Mouse (Mus musculus): Measurements from ENCODE around the gene Zfhx2. TPM values are rescaled to one million over a fixed set of nuclear protein-coding genes. Genes with fewer than 3 reads are reported as not detected.

Gene Zfhx2
- polyA plus RNA-seq, 1 experiment from 2014 or later: 26.2 TPM

DNA sequence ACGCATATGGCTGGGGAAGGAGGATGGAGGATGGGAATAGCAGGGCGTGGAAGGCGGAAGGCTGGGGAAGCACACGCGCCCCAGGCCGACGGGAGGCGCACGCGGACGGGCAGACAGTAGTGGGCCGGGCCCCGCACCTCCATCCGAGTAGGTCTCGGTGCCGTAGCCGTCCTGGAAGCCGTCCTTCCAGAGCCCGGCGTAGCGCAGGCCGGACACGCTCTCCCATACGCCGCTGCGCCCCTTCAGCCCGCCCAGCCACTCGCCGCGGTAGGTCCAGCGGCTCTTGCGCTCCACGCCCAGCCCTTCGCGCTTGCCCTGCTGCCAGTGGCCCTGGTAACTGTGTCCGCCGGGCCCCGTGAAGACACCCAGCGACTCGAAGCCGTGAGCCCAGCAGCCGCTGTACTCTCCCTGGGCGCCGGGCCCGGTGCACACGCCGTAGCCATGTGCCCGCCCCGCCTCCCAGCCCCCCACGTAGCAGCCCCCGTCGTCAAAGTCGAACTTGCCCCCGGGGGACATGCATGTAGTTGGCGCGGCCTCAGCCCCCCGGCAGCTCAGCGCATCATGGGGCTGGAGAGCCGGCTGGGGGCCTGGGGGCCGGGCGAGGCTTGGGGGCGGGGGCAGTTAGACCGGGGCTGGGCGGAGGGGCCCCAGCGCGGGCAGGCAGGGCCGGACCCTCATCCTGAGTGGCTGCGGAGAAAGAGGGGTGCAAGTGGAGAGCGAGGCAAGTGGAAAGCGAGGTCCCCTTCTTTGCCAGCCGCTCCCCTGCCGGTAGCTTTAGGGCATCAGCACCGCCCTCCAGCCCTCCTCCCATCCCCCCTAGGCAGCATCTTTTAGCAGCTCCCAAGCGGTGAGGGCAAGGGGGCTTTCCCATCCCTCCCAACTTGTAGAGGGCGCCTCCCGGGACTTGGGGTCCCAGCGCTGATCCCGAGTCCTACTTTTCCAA is 22.9 kb upstream of the Zfhx2 start:
- Histone ChIP-seq H3K9ac (replicated peaks) (peak overlapping the region; percentile 67), H3K27me3 (peaks cover 69% of the 10 kb centered on the region), H3K4me3 (peak overlapping the region; percentile 74), H3K4me1 (peaks cover 40% of the 10 kb centered on the region), H3K36me3 (no peaks in the 10 kb centered on the region), H3K27ac (replicated peaks) (peak overlapping the region; percentile 71), H3K9me3 (no peaks in the 10 kb centered on the region), H3K4me2 (replicated peaks) (peak overlapping the region; percentile 99)
- WGBS: under 1% methylated on average over 59 of the region's 78 CpGs
- peak; percentile 57 for ATAC-seq (ENCODE audit: low FRiP score, low read depth)

DNA sequence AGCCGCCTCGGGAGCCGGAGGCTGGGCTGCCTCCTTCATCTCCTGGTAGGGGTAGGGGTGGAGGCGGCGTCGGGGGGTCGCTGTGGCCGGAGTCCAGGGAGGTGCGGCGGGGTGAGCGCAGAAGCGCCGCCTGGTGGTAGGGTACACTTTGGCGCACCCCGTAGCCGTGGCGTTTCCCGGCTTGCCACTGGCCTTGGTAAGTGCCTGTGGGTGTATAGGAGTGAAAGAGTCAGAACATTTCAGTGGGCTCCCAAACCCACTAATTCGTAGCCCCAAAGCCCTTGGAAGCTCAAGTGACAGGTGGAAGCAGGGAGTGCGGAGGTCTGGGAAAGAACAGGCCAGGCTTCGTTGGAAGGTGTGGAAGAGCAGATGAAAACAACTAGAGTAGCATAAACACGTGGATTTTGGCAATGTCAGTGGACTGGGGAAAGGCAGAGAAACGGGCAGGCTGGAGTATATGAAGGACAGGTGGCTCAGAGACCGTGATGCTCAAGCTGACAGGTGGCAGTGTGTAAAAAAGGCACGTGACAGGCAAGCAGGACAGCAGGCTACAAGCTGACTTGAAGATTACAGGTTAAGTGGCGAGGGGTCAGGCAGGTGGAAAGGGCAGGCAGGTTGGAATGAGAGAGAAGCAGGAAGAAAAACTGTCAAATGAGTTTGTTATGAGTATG is 22.0 kb upstream of the Zfhx2 start:
- Histone ChIP-seq H3K4me1 (peaks cover 49% of the 10 kb centered on the region), H3K4me3 (peak overlapping the region; percentile 74), H3K27ac (replicated peaks) (peak overlapping the region; percentile 71; the same call in 1 of the 2 replicates), H3K27me3 (peaks cover 75% of the 10 kb centered on the region), H3K36me3 (no peaks in the 10 kb centered on the region), H3K9me3 (no peaks in the 10 kb centered on the region), H3K4me2 (replicated peaks) (peak overlapping the region; percentile 99), H3K9ac (replicated peaks) (peak overlapping the region; percentile 67)
- ATAC-seq (ENCODE audit: low FRiP score, low read depth): no peak
- 9% methylated on average over 21 of the region's 26 CpGs for WGBS

DNA sequence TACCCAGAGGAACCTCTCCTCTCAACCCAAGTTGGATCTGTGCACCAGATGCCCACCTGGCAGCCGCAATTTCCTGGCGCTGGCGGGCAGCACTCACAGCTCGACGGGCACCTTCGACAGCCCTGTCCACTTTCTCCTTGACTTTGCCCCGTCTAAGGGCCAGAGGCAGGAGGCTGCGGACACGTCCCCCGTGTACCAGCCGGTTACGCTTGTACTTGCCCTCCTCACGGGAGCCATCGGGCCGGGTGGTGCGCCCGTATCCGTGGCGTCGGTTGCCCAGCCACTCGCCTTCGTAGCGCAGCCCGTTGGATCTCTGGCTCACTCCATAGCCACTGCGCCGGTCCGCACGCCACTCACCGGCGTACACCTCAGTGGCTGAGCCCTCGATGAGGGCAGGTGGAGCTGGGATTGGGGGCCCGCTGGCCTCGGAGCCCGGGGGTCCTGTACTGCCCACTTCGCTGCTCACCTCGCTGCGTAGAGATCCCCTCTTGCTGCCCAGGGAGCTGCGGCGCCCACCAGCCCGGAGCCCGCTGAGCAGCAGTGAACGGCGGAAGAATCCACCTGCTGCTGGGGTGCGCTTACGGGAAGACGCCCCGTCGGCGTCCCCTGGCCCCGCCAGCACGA is 21.3 kb upstream of the Zfhx2 start:
- ATAC-seq (ENCODE audit: low FRiP score, low read depth): no peak
- H3K4me3 ChIP-seq: peak overlapping the region; percentile 74; the same call in 1 of the 2 replicates
- H3K9me3 ChIP-seq: no peaks in the 10 kb centered on the region
- no peaks in the 10 kb centered on the region for H3K36me3 ChIP-seq
- peaks cover 55% of the 10 kb centered on the region for H3K4me1 ChIP-seq
- H3K27ac ChIP-seq (replicated peaks): no peak overlapping the region
- no peak overlapping the region for H3K9ac ChIP-seq (replicated peaks)
- WGBS: 74% methylated on average over 51 of the region's 51 CpGs
- peak overlapping the region; percentile 99 for H3K4me2 ChIP-seq (replicated peaks)
- H3K27me3 ChIP-seq: peaks cover 76% of the 10 kb centered on the region

DNA sequence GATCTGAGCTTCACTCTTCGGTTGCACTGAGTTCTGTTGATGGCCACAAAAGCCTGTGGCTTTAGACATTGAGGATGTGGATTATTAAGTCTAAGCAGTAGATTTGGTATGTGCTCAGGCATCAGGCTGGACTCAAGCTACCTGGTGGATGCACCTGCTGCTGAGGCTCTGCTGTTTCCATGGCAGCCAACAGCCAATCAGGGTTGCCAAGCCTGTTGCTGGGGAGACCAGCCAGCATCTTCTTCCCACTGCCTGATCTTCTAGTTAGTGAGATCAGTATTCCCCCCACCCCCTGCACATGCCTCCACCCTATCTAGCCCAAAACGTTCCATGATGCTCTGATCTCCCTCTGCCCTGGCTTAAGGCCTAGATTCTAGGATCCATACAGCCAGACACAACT is 19.6 kb upstream of the Zfhx2 start:
- Histone ChIP-seq H3K4me1 (peaks cover 61% of the 10 kb centered on the region), H3K4me2 (replicated peaks) (no peak overlapping the region), H3K4me3 (no peak overlapping the region), H3K27me3 (peaks cover 71% of the 10 kb centered on the region), H3K27ac (replicated peaks) (no peak overlapping the region), H3K36me3 (no peaks in the 10 kb centered on the region), H3K9me3 (no peaks in the 10 kb centered on the region), H3K9ac (replicated peaks) (no peak overlapping the region)
- no peak for ATAC-seq (ENCODE audit: low FRiP score, low read depth)
- 70% methylated on average over 2 of the region's 2 CpGs for WGBS

DNA sequence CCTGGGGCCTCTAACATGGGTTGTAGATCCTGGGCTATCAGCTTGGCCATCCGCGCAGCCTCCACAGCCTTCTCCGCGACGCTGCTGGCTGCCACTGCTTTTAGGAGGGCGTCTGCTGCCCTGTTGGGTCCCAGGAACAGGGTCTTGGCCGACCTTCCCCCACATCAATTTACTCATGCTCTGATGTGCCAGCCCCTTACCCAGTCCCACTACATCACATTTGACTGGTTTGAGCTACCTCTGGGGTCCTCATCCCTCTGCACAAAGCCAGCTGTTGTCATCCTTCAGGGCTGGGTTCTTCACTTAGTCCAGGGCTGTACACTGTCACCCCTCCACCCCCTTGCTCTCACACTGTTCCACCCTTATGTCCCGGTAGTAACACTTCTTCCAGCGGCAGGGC is 18.0 kb upstream of the Zfhx2 start:
- Histone ChIP-seq H3K9ac (replicated peaks) (no peak overlapping the region), H3K27ac (replicated peaks) (no peak overlapping the region), H3K27me3 (peaks cover 58% of the 10 kb centered on the region), H3K36me3 (no peaks in the 10 kb centered on the region), H3K4me3 (no peak overlapping the region), H3K4me1 (peaks cover 57% of the 10 kb centered on the region), H3K4me2 (replicated peaks) (no peak overlapping the region), H3K9me3 (no peaks in the 10 kb centered on the region)
- WGBS: 35% methylated on average over 9 of the region's 9 CpGs
- ATAC-seq (ENCODE audit: low FRiP score, low read depth): no peak

DNA sequence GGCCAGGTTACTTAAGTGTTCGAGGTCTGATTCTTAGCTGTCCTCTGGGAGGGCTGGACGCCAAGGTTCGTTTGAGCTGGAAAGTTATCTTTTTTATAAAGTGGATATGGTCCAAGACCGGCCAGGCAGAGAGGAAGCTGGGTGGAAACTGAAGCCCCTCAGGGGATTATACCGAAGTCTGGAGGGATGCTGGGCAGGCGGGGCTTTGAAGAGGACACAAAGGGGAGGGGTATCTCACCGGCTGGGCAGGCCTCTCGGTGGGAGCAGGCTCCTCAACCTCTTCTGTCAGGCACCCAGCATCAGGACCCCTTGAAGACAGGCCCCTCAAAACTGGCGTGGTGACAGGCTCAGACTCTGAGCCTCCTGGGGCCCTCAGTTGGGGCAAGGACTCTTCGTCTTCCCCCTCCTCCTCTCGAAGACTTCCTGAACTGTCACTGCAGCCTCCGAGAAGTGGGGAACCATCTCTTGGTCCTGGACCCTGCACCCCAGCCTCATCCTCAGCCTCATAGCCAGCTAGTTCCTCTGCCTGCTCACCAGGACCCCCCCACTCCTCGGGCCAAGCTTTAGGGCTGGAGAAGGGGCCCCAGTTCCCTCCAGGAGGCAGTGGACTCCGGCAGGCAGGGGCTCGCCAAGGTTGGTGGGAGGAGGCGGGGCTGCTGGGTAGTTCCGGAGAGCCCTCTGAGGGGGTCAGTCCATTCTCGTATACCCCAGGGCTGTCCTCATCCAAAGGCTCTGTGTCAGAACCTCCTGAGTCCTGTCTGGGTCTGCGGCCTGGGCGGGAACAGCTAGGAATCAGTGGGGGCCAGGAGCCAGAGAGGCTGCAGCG is 17.1 kb upstream of the Zfhx2 start:
- H3K4me2 ChIP-seq (replicated peaks): peak overlapping the region; percentile 31
- peaks cover 51% of the 10 kb centered on the region for H3K4me1 ChIP-seq
- peaks cover 60% of the 10 kb centered on the region for H3K27me3 ChIP-seq
- peak; percentile 11 for ATAC-seq (ENCODE audit: low FRiP score, low read depth)
- no peaks in the 10 kb centered on the region for H3K36me3 ChIP-seq
- no peak overlapping the region for H3K4me3 ChIP-seq
- WGBS: 4% methylated on average over 21 of the region's 21 CpGs
- 0 out of 2 replicates have a peak overlapping the region, but pooled peaks have one; percentile 65 for H3K27ac ChIP-seq (replicated peaks)
- no peaks in the 10 kb centered on the region for H3K9me3 ChIP-seq
- peak overlapping the region; percentile 25; the same call in 1 of the 2 replicates for H3K9ac ChIP-seq (replicated peaks)

DNA sequence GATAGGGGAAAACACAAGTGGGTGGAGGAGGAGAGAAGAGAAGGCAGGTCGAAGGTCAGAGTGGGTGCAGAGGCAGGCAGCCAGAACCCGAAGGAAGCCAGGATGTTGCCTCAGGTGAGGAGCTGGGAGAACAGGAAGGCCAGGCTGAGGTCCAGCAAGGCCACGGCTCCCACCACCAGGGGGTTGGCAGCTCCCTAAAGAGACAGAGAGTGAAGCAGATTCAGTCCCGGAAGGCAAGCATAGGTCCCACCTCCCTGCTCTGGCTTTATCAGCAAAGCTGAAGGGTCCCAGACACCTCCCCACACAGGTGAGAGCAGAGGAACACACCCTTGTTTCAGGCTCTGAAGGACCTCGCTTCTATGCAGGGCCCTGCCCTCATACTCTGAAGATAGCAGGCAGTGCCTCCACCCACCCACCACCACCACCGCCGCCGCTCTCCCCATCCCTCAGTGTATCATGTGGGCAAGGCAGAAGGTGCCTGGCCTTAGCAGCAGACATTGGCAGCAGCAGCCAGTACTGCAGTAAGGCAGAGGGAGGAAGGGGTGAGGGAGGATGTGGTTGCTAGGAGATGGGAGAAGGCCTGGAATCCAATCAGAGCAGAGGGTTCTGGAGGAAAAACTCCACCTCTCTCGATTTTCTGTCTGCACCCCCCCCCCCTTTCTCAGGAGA is 16.2 kb upstream of the Zfhx2 start:
- H3K27ac ChIP-seq (replicated peaks): peak overlapping the region; percentile 65
- H3K27me3 ChIP-seq: peaks cover 57% of the 10 kb centered on the region
- H3K9ac ChIP-seq (replicated peaks): peak overlapping the region; percentile 44
- no peak overlapping the region for H3K4me3 ChIP-seq
- peak; percentile 67 for ATAC-seq (ENCODE audit: low FRiP score, low read depth)
- H3K9me3 ChIP-seq: no peaks in the 10 kb centered on the region
- peaks cover 42% of the 10 kb centered on the region for H3K4me1 ChIP-seq
- 31% methylated on average over 9 of the region's 9 CpGs for WGBS
- H3K36me3 ChIP-seq: no peaks in the 10 kb centered on the region
- peak overlapping the region; percentile 31 for H3K4me2 ChIP-seq (replicated peaks)

DNA sequence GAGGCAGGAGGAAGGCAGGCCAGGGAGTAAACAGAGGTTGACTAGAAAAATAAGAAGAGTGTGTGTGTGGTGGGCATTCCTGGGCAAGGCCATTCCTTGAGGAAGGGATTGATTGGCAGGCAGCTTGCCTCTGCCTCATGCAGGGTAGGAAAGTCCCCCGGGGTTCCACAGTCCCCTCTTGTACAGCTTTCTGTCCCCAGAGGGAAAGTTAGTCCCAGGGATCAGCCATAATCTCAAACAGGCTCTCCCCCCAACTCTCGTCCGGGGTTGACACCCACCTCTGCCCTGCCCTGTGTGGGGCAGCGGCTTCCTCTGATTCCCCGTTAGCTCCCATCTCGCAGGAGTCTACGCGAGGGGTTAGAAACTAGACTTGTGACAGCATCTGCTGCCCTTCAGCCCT is 14.9 kb upstream of the Zfhx2 start:
- WGBS: 67% methylated on average over 8 of the region's 8 CpGs
- Histone ChIP-seq H3K36me3 (no peaks in the 10 kb centered on the region), H3K4me3 (no peak overlapping the region), H3K9me3 (no peaks in the 10 kb centered on the region), H3K27ac (replicated peaks) (no peak overlapping the region), H3K9ac (replicated peaks) (no peak overlapping the region), H3K4me2 (replicated peaks) (no peak overlapping the region), H3K27me3 (peaks cover 48% of the 10 kb centered on the region), H3K4me1 (peaks cover 41% of the 10 kb centered on the region)
- no peak for ATAC-seq (ENCODE audit: low FRiP score, low read depth)

DNA sequence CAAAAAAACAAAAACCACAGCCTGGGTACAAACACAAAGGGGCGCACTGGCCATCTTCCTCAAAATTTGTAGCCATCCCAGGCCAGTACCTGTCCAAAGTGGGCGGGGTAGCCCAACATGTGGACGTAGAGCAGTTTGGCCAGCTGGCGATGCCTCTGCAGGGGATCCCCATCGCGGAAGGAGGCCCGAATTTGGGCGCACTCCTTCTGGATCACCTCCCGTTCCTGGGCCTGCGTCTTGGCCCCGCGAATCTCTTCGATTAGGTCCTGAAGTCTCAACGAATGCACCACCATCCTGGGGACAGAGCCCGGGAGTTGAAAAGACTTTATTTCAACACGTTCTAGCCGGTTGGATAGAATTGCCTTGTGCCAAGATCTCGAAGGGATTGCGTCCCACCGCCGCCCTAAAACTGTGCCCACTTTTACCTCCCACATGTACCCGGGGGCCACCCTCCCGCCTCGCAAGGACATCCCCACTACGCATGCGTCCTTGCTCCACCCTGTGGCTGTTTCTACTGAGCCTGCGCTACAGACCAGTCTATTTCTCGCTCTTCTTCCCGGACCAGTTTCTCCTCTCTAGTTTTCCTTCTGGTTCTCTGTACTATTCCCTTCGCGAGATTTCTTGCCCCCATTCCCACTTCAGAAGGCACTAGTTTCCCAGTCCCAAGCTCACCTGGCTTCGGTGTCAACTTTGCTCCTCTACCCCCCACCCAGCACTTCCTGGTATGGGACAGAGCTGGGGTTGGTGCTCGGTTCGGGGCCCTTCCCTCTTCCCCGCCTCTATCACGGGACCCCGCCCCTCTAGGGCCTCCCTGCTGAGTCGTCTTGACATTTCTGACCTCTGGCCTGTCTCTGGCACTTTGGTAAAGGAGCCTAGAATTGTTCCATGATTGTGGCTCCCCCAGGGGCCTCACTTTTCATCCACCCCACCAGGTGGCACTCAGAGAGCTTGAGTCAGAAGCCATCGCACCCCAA is 14.0 kb upstream of the Zfhx2 start, which contains the start of gene Ap1g2:
Gene Ap1g2, minus strand, starts transcription at position 758 of the 974 bp plus-strand sequence.
- 1% methylated on average over 39 of the region's 39 CpGs for WGBS
- Histone ChIP-seq H3K4me2 (replicated peaks) (peak within 1 kb of the TSS; percentile 77), H3K9ac (replicated peaks) (peak within 1 kb of the TSS; percentile 65), H3K4me1 (peaks cover 37% of the 10 kb centered on the region), H3K4me3 (peak within 1 kb of the TSS; percentile 43), H3K27ac (replicated peaks) (peak within 1 kb of the TSS; percentile 27; the same call in 1 of the 2 replicates), H3K9me3 (no peaks in the 10 kb centered on the region), H3K27me3 (peaks cover 41% of the 10 kb centered on the region), H3K36me3 (no peaks in the 10 kb centered on the region)
- ATAC-seq (ENCODE audit: low FRiP score, low read depth): peak; percentile 47; the same call in 1 of the 2 replicates

DNA sequence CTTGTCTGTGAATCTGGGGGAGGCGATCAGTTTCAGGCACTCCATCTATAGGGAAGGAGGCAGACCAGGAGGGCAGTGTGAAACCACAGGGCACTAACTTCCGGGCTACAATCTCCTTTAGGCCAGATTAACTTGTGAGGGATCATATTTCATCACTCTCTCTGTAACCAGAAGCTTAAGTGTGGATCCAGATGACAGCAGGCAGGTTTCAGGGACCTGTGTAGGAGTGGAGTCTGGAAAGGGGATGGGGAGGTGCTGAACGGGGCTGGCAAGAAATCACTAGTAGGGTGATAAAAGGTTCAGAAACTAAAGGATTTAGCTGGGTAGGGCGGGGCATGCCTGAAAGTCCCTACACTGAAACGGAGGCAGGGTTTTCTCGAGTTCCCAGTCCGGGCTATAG is 13.3 kb upstream of the Zfhx2 start:
- Histone ChIP-seq H3K27ac (replicated peaks) (no peak overlapping the region), H3K9ac (replicated peaks) (0 out of 2 replicates have a peak overlapping the region, but pooled peaks have one; percentile 17), H3K36me3 (no peaks in the 10 kb centered on the region), H3K4me2 (replicated peaks) (peak overlapping the region; percentile 77), H3K9me3 (no peaks in the 10 kb centered on the region), H3K27me3 (peaks cover 34% of the 10 kb centered on the region), H3K4me3 (peak overlapping the region; percentile 43), H3K4me1 (peaks cover 37% of the 10 kb centered on the region)
- ATAC-seq (ENCODE audit: low FRiP score, low read depth): no peak
- 4% methylated on average over 7 of the region's 7 CpGs for WGBS

Data from midbrain, embryonic 12.5 days (tissue).